Mouse (Mus musculus) liver, embryonic 14.5 days (tissue): Measurements from ENCODE around the gene Qrich1. TPM values are rescaled to one million over a fixed set of nuclear protein-coding genes. Genes with fewer than 3 reads are reported as not detected.
A peak's percentile ranks its signal among the peaks of the same experiment; 100 is the strongest.

Experiments
- ATAC-seq: fragments of 200-750 bp; cut with Nextera tagmentation; 2 replicates; pipeline ENCODE4 v1.8.0; 2017; ENCODE audit warnings: moderate number of reproducible peaks, mild to moderate bottlenecking, moderate library complexity; ENCODE audit not compliant: insufficient read depth
- DNase-seq, 3 experiments: peaks; one replicate each; pipeline ENCODE4 v3.0.0-alpha.2; 2012 to 2013; ENCODE audit warnings: low read depth in 3 of 3, low spot score in 3 of 3
- H3K27ac ChIP-seq: fragments of 300-500 bp; sonication (generic); 2 replicates; pipeline ENCODE4 v1.5.1; 2014; ENCODE audit warnings: moderate library complexity, mild to moderate bottlenecking, control low read depth, inconsistent platforms
- H3K27me3 ChIP-seq: fragments of 300-500 bp; sonication (generic); 2 replicates; pipeline ENCODE4 v1.6.1; 2014; ENCODE audit warnings: mild to moderate bottlenecking, low read length, moderate library complexity; ENCODE audit not compliant: control insufficient read depth, insufficient read depth
- H3K36me3 ChIP-seq: fragments of 300-500 bp; sonication (generic); replicated peaks from 2 replicates; pipeline ENCODE4 v1.6.1; 2014; ENCODE audit warnings: low read depth; ENCODE audit not compliant: control insufficient read depth, insufficient read depth
- H3K4me1 ChIP-seq, 2 experiments: fragments of 200-500 bp in 1 of 2; fragments of 300-500 bp in 1 of 2; sonication (generic) in 1 of 2; replicated peaks; 2 replicates each; pipeline ENCODE4 v1.6.1; 2012 to 2014; ENCODE audit warnings: antibody characterized with exemption in 1 of 2, inconsistent platforms in 1 of 2, low read length in 1 of 2; ENCODE audit not compliant: control insufficient read depth in 2 of 2, insufficient read depth in 2 of 2
- H3K4me2 ChIP-seq: fragments of 300-500 bp; sonication (generic); 2 replicates; pipeline ENCODE4 v1.6.1; 2014; ENCODE audit warnings: low read depth, mild to moderate bottlenecking, control low read depth, moderate library complexity
- H3K4me3 ChIP-seq, 2 experiments: fragments of 200-500 bp in 1 of 2; fragments of 300-500 bp in 1 of 2; sonication (generic) in 1 of 2; 2 replicates each; pipeline ENCODE4 v1.5.1; 2012 to 2014; ENCODE audit warnings: low read depth in 2 of 2, low read length in 2 of 2, mild to moderate bottlenecking in 2 of 2, control low read depth in 1 of 2, inconsistent platforms in 1 of 2, moderate library complexity in 1 of 2; ENCODE audit not compliant: insufficient read depth in 1 of 2
- H3K9ac ChIP-seq: fragments of 300-500 bp; sonication (generic); replicated peaks from 2 replicates; pipeline ENCODE4 v1.6.1; 2014; ENCODE audit warnings: mild to moderate bottlenecking, control low read depth, moderate library complexity
- H3K9me3 ChIP-seq: fragments of 300-500 bp; sonication (generic); 2 replicates; pipeline ENCODE4 v1.6.1; 2016; ENCODE audit warnings: low read length, mixed read lengths; ENCODE audit not compliant: control insufficient read depth
- CTCF ChIP-seq: IDR thresholded peaks from 2 replicates; pipeline ENCODE4 v1.5.1; 2016; ENCODE audit warnings: antibody characterized with exemption, low read depth, control low read depth
- EP300 ChIP-seq: IDR thresholded peaks from 2 replicates; pipeline ENCODE4 v1.6.1; 2016; ENCODE audit warnings: antibody characterized with exemption, low read depth
- WGBS: fragments of 180-500 bp; shearing (Covaris S2); extraction: QIAGEN DNeasy Blood & Tissue Kit; methylation state at CpG from one replicate; pipeline ENCODE4 v1.1.7; 2014; ENCODE audit not compliant: insufficient replicate concordance; 5-methylcytosine and 5-hydroxymethylcytosine counted together
- polyA plus RNA-seq, 2 experiments: library from polyadenylated mRNA; depleted of rRNA in 1 of 2; stranded (reverse) in 1 of 2; unstranded in 1 of 2; fragments of >200 nt; fragmentation: Nextera tagmentation in 1 of 2; extraction: Ambion mirVana in 1 of 2; gene quantifications; 2 replicates each; pipeline versions ENCODE4 v1.2.1 to v1.2.3; 2012 to 2014

The Qrich1 gene
- polyA plus RNA-seq, 2 experiments: 39.8 to 40.6 TPM

DNA sequence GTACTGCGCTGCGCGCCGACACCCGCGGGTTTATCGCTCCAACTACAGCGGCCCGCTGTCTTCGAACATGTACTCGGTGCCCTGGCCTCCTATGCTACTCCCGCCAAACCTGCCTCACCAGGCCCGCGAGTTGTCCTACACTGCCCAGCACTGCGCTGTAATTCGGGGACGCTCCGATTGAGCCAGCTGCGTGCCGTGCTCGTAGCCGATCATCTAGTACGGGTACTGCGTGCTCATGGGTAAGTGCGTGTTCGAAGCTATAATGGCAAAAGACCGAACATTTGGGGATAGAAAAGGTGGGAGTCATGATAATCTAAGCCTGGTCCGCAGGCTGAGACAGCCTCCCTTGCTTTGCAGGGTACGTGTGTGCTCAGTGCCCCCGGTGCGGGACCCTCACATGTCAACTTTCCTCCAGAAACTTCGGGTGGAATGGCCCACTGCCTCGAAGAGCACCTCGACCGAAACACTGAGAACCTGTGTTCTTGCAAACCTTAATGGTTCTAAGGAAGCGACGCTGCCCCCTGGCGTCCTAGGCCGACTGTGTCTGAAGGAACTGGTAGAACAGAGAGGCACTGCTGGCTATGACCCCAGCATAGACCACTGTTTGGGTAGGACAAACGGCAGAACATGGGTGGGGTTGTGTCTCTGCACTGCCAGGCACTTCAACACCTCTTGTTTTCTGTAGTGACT, 53.7 kb downstream of the Qrich1 start:
- peak overlapping the region; percentile 31 for H3K27ac ChIP-seq
- H3K4me1 ChIP-seq: peaks cover 12 to 21% of the 10 kb centered on the region in 2 experiments
- WGBS: under 1% methylated on average over 40 of the region's 40 CpGs
- peak; percentile 93 for TF ChIP-seq CTCF
- TF ChIP-seq EP300: no peak
- peak overlapping the region; percentile 66 to 73 for H3K4me3 ChIP-seq
- H3K27me3 ChIP-seq: no peaks in the 10 kb centered on the region
- H3K9ac ChIP-seq: peak overlapping the region; percentile 46
- ATAC-seq (peak; percentile 12), DNase-seq (peak; percentile 68 to 80 (median 70))
- H3K9me3 ChIP-seq: no peaks in the 10 kb centered on the region
- peak overlapping the region; percentile 99 for H3K4me2 ChIP-seq
- H3K36me3 ChIP-seq: peaks cover 10% of the 10 kb centered on the region

DNA sequence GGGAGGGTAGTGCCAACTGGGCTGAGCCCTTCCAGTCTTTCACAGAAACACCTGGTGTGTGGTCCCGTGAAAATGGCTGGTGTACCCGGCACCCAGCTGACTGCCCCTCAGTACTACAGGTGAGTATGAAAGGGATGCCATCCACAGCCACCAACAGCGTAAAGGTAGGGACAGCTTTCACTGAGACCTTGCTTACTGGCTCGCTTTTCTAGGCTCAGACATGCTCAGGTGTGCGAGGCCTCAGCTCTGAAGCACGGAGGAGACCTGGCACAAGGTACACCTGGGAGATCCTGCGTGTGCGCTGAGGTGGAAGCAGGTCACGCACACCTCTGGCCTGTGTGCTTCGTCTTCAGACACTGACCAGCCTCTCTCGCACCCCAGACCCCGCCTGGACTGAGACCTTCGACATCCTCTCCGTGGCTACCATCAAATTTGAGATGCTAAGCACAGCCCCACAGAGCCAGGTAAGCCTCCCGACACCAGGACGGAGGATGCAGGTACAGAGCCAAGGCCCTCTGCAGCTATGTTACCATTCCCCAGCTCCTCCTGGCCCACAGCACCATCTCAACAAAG, 54.9 kb downstream of the Qrich1 start:
- ATAC-seq: no peak

DNA sequence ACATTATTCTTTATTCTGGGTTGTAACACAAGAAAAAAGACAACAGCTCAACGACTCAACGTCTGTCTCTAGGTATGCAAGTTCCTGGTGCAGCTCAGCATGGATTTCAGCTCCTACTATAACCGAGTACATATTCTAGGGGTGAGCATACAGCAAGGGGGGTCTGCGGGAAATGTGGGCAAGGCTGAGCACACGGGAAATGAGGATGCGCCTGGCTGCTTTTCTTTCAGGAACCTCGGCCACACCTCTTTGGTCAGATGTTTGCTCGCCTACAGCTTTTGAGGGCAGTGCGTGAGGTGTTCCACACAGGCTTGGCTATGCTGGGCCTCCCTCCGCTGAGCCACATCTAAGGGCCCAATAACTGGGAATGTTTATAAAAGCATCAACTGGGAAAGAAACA, 55.7 kb downstream of the Qrich1 start:
- H3K9ac ChIP-seq: no peak overlapping the region
- H3K27ac ChIP-seq: no peak overlapping the region
- no peak for TF ChIP-seq EP300
- TF ChIP-seq CTCF: no peak
- no peak overlapping the region for H3K4me2 ChIP-seq
- no peaks in the 10 kb centered on the region for H3K9me3 ChIP-seq
- H3K36me3 ChIP-seq: peaks cover 6% of the 10 kb centered on the region
- no peak overlapping the region for H3K4me3 ChIP-seq
- ATAC-seq: no peak
- H3K4me1 ChIP-seq: peaks cover 12 to 17% of the 10 kb centered on the region in 2 experiments
- WGBS: 72% methylated on average over 10 of the region's 10 CpGs
- DNase-seq: no peak
- H3K27me3 ChIP-seq: no peaks in the 10 kb centered on the region

More for the DNA sequence above, 54.9 kb downstream of the Qrich1 start:
- Histone ChIP-seq H3K9me3 (no peaks in the 10 kb centered on the region), H3K4me2 (no peak overlapping the region), H3K9ac (no peak overlapping the region), H3K4me3 (no peak overlapping the region), H3K4me1 (peaks cover 12 to 17% of the 10 kb centered on the region in 2 experiments), H3K27me3 (no peaks in the 10 kb centered on the region), H3K27ac (no peak overlapping the region), H3K36me3 (peaks cover 6% of the 10 kb centered on the region)
- whole genome bisulfite sequencing: 86% methylated on average over 16 of the region's 16 CpGs
- TF ChIP-seq EP300: no peak
- no peak for TF ChIP-seq CTCF
- no peak for DNase-seq

DNA sequence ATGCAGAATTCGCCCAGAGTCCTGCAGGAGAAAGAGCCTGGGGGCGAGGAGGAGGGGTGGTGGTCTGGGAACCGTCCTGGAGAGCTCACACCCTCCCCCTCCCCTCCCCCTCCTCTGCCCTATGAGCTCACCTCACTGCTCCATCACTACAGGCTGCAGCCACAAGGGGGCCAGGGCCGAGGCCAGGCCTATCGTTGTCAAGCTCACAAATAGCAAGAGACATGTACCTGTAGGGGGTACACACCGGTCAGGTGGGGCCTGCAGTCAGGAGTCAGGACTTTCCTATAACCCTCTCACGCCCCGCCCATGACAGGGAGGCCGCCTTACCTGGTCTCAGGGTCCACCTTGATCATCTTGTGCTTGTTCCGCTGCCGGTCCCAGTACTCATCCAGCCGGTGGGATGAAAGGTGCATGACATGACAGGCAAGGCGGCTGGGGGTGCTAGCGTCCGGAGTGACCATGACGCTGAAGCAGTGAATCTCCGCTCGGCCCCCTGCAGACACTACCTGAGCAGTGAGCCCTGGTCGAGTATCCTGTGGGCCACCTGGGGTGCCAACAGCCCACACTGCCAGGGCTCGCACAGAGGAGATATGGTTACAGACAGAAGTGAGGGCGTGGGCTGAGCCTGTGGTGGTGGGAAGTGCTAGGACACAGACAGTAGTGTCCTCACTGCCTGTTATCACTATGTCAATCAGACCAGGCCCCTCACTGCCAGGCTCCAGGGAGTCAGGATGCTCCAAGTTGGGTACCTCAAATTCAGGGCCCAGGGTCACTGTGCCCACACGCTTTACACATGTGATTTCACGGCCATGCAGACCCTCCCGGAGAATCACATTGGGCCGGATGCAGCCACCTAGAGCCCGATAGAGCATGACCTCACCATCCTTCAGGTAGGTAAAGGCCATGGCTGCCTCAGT, 57.4 kb downstream of the Qrich1 start:
- ATAC-seq: no peak
- H3K27ac ChIP-seq: no peak overlapping the region
- H3K4me3 ChIP-seq: no peak overlapping the region
- peaks cover 6% of the 10 kb centered on the region for H3K36me3 ChIP-seq
- 66% methylated on average over 26 of the region's 26 CpGs for WGBS
- H3K9me3 ChIP-seq: no peaks in the 10 kb centered on the region
- H3K9ac ChIP-seq: no peak overlapping the region
- no peak overlapping the region for H3K4me2 ChIP-seq
- TF ChIP-seq CTCF (peak; percentile 78), EP300 (no peak)
- DNase-seq: no peak
- H3K4me1 ChIP-seq: peaks cover 3 to 13% of the 10 kb centered on the region in 2 experiments
- no peaks in the 10 kb centered on the region for H3K27me3 ChIP-seq

DNA sequence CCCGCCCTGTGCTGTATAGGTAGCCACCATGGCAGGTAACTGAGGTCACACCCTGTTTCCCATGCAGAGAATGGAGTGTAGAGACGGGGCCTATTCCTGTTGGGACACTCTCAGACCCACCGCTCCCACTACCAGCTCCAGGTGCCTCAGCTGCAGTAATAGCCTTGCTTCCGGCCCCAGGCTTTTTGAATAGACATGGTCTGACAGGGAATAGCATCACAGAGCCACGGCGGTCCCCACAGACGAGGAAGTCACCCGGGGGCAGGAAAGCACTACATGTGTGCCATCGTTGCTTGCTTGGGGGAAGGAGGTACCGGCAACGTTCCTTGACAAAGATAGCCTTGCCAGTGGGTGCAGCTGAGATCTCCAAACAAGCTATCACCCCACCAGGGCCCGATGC, 58.3 kb downstream of the Qrich1 start:
- Histone ChIP-seq H3K9ac (no peak overlapping the region), H3K4me2 (no peak overlapping the region), H3K36me3 (peaks cover 6% of the 10 kb centered on the region), H3K27ac (no peak overlapping the region), H3K9me3 (no peaks in the 10 kb centered on the region), H3K4me1 (peaks cover 3 to 15% of the 10 kb centered on the region in 2 experiments; a peak in 2 of 4 replicates), H3K27me3 (no peaks in the 10 kb centered on the region), H3K4me3 (no peak overlapping the region)
- no peak for TF ChIP-seq EP300
- TF ChIP-seq CTCF: no peak
- no peak for DNase-seq
- 73% methylated on average over 12 of the region's 12 CpGs for WGBS
- ATAC-seq: no peak
